Mouse (Mus musculus): ENCODE results near the gene Mamdc2. TPM values are rescaled to one million over a fixed set of nuclear protein-coding genes. Genes with fewer than 3 reads are reported as not detected.

The Mamdc2 gene
- polyA plus RNA-seq, 1 experiment from 2014 or later = 2.6 TPM

- H3K36me3 ChIP-seq (ENCODE audit: control insufficient read depth, insufficient read depth, low read length) = no peaks in the 10 kb centered on the region
- 50% methylated on average over 5 of the region's 5 CpGs for WGBS
- H3K4me2 ChIP-seq (ENCODE audit: low read length) = no peak overlapping the region
- H3K4me3 ChIP-seq (ENCODE audit: low read length) = no peak overlapping the region
- H3K9me3 ChIP-seq (ENCODE audit: control insufficient read depth, low read length) = no peaks in the 10 kb centered on the region
- no peak overlapping the region for H3K27ac ChIP-seq (ENCODE audit: low read depth, low read length)
- 0 out of 2 replicates have a peak, but pooled peaks cover 2% of the 10 kb centered on the region for H3K27me3 ChIP-seq (replicated peaks; ENCODE audit: control insufficient read depth, insufficient read depth, low read length)
- H3K9ac ChIP-seq (ENCODE audit: low read depth, low read length) = no peak overlapping the region
- ATAC-seq = peak; percentile 72
- no peaks in the 10 kb centered on the region for H3K4me1 ChIP-seq (ENCODE audit: control insufficient read depth, insufficient read depth, low read depth, low read length)
Measured at GRCm38 (mm10) chr19:23400485-23400884, 47.8 kb downstream of the Mamdc2 start.

GRCm38 (mm10) chr19:23395956-23396355 lies 52.3 kb downstream of the Mamdc2 start:
- no peak overlapping the region for H3K9ac ChIP-seq (ENCODE audit: low read depth, low read length)
- no peaks in the 10 kb centered on the region for H3K36me3 ChIP-seq (ENCODE audit: control insufficient read depth, insufficient read depth, low read length)
- H3K27ac ChIP-seq (ENCODE audit: low read depth, low read length) = no peak overlapping the region
- 58% methylated on average over 2 of the region's 2 CpGs for WGBS
- H3K4me2 ChIP-seq (ENCODE audit: low read length) = no peak overlapping the region
- H3K9me3 ChIP-seq (ENCODE audit: control insufficient read depth, low read length) = no peaks in the 10 kb centered on the region
- no peaks in the 10 kb centered on the region for H3K4me1 ChIP-seq (ENCODE audit: control insufficient read depth, insufficient read depth, low read depth, low read length)
- H3K4me3 ChIP-seq (ENCODE audit: low read length) = no peak overlapping the region
- ATAC-seq = no peak
- 0 out of 2 replicates have a peak, but pooled peaks cover 2% of the 10 kb centered on the region for H3K27me3 ChIP-seq (replicated peaks; ENCODE audit: control insufficient read depth, insufficient read depth, low read length)

- WGBS = 74% methylated on average over 1 of the region's 1 CpGs
- Histone ChIP-seq H3K4me1 (ENCODE audit: control insufficient read depth, insufficient read depth, low read depth, low read length) (no peaks in the 10 kb centered on the region), H3K36me3 (ENCODE audit: control insufficient read depth, insufficient read depth, low read length) (no peaks in the 10 kb centered on the region), H3K9ac (ENCODE audit: low read depth, low read length) (no peak overlapping the region), H3K27ac (ENCODE audit: low read depth, low read length) (no peak overlapping the region), H3K9me3 (ENCODE audit: control insufficient read depth, low read length) (no peaks in the 10 kb centered on the region), H3K4me3 (ENCODE audit: low read length) (no peak overlapping the region), H3K27me3 (replicated peaks; ENCODE audit: control insufficient read depth, insufficient read depth, low read length) (no peaks in the 10 kb centered on the region), H3K4me2 (ENCODE audit: low read length) (no peak overlapping the region)
- no peak for ATAC-seq
Measured at GRCm38 (mm10) chr19:23394597-23394996, 53.6 kb downstream of the Mamdc2 start.

GRCm38 (mm10) chr19:23388862-23389272 lies 59.4 kb downstream of the Mamdc2 start:
- Histone ChIP-seq H3K36me3 (ENCODE audit: control insufficient read depth, insufficient read depth, low read length) (no peaks in the 10 kb centered on the region), H3K9me3 (ENCODE audit: control insufficient read depth, low read length) (no peaks in the 10 kb centered on the region), H3K4me1 (ENCODE audit: control insufficient read depth, insufficient read depth, low read depth, low read length) (peaks cover 3% of the 10 kb centered on the region), H3K27me3 (replicated peaks; ENCODE audit: control insufficient read depth, insufficient read depth, low read length) (no peaks in the 10 kb centered on the region), H3K4me2 (ENCODE audit: low read length) (no peak overlapping the region), H3K27ac (ENCODE audit: low read depth, low read length) (no peak overlapping the region), H3K4me3 (ENCODE audit: low read length) (no peak overlapping the region), H3K9ac (ENCODE audit: low read depth, low read length) (no peak overlapping the region)
- ATAC-seq = peak; percentile 75
- 21% methylated on average over 4 of the region's 4 CpGs for WGBS

GRCm38 (mm10) chr19:23388083-23388861 lies 60.0 kb downstream of the Mamdc2 start:
- Histone ChIP-seq H3K27ac (ENCODE audit: low read depth, low read length) (no peak overlapping the region), H3K36me3 (ENCODE audit: control insufficient read depth, insufficient read depth, low read length) (no peaks in the 10 kb centered on the region)
- no peak for ATAC-seq

GRCm38 (mm10) chr19:23382396-23382795 lies 65.8 kb downstream of the Mamdc2 start:
- no peak overlapping the region for H3K4me2 ChIP-seq (ENCODE audit: low read length)
- H3K36me3 ChIP-seq (ENCODE audit: control insufficient read depth, insufficient read depth, low read length) = no peaks in the 10 kb centered on the region
- H3K9ac ChIP-seq (ENCODE audit: low read depth, low read length) = no peak overlapping the region
- no peaks in the 10 kb centered on the region for H3K4me1 ChIP-seq (ENCODE audit: control insufficient read depth, insufficient read depth, low read depth, low read length)
- no peak overlapping the region for H3K27ac ChIP-seq (ENCODE audit: low read depth, low read length)
- no peak overlapping the region for H3K4me3 ChIP-seq (ENCODE audit: low read length)
- no peaks in the 10 kb centered on the region for H3K27me3 ChIP-seq (replicated peaks; ENCODE audit: control insufficient read depth, insufficient read depth, low read length)
- no peaks in the 10 kb centered on the region for H3K9me3 ChIP-seq (ENCODE audit: control insufficient read depth, low read length)
- ATAC-seq = no peak
- 88% methylated on average over 2 of the region's 2 CpGs for WGBS

More at GRCm38 (mm10) chr19:23388083-23388861, 60.0 kb downstream of the Mamdc2 start:
- no peak overlapping the region for H3K9ac ChIP-seq (ENCODE audit: low read depth, low read length)
- 46% methylated on average over 7 of the region's 7 CpGs for WGBS
- peaks cover 3% of the 10 kb centered on the region for H3K4me1 ChIP-seq (ENCODE audit: control insufficient read depth, insufficient read depth, low read depth, low read length)
- H3K4me2 ChIP-seq (ENCODE audit: low read length) = no peak overlapping the region
- no peaks in the 10 kb centered on the region for H3K27me3 ChIP-seq (replicated peaks; ENCODE audit: control insufficient read depth, insufficient read depth, low read length)
- H3K4me3 ChIP-seq (ENCODE audit: low read length) = no peak overlapping the region
- H3K9me3 ChIP-seq (ENCODE audit: control insufficient read depth, low read length) = no peaks in the 10 kb centered on the region

- 91% methylated on average over 4 of the region's 4 CpGs for WGBS
- Histone ChIP-seq H3K9ac (ENCODE audit: low read depth, low read length) (no peak overlapping the region), H3K4me2 (ENCODE audit: low read length) (no peak overlapping the region), H3K36me3 (ENCODE audit: control insufficient read depth, insufficient read depth, low read length) (no peaks in the 10 kb centered on the region), H3K4me1 (ENCODE audit: control insufficient read depth, insufficient read depth, low read depth, low read length) (no peaks in the 10 kb centered on the region), H3K27ac (ENCODE audit: low read depth, low read length) (no peak overlapping the region), H3K4me3 (ENCODE audit: low read length) (no peak overlapping the region), H3K9me3 (ENCODE audit: control insufficient read depth, low read length) (no peaks in the 10 kb centered on the region), H3K27me3 (replicated peaks; ENCODE audit: control insufficient read depth, insufficient read depth, low read length) (no peaks in the 10 kb centered on the region)
- no peak for ATAC-seq
Measured at GRCm38 (mm10) chr19:23380968-23381367, 67.3 kb downstream of the Mamdc2 start.

GRCm38 (mm10) chr19:23379752-23380504 lies 68.3 kb downstream of the Mamdc2 start:
- Histone ChIP-seq H3K36me3 (ENCODE audit: control insufficient read depth, insufficient read depth, low read length) (no peaks in the 10 kb centered on the region), H3K4me3 (ENCODE audit: low read length) (no peak overlapping the region), H3K9me3 (ENCODE audit: control insufficient read depth, low read length) (no peaks in the 10 kb centered on the region), H3K9ac (ENCODE audit: low read depth, low read length) (no peak overlapping the region), H3K27me3 (replicated peaks; ENCODE audit: control insufficient read depth, insufficient read depth, low read length) (no peaks in the 10 kb centered on the region), H3K4me1 (ENCODE audit: control insufficient read depth, insufficient read depth, low read depth, low read length) (no peaks in the 10 kb centered on the region), H3K4me2 (ENCODE audit: low read length) (no peak overlapping the region), H3K27ac (ENCODE audit: low read depth, low read length) (no peak overlapping the region)
- no peak for ATAC-seq
- WGBS = 85% methylated on average over 8 of the region's 8 CpGs

- no peaks in the 10 kb centered on the region for H3K9me3 ChIP-seq (ENCODE audit: control insufficient read depth, low read length)
- H3K27ac ChIP-seq (ENCODE audit: low read depth, low read length) = no peak overlapping the region
- WGBS = 54% methylated on average over 11 of the region's 11 CpGs
- no peaks in the 10 kb centered on the region for H3K27me3 ChIP-seq (replicated peaks; ENCODE audit: control insufficient read depth, insufficient read depth, low read length)
- no peak overlapping the region for H3K4me3 ChIP-seq (ENCODE audit: low read length)
- no peaks in the 10 kb centered on the region for H3K4me1 ChIP-seq (ENCODE audit: control insufficient read depth, insufficient read depth, low read depth, low read length)
- no peak for ATAC-seq
- no peaks in the 10 kb centered on the region for H3K36me3 ChIP-seq (ENCODE audit: control insufficient read depth, insufficient read depth, low read length)
- no peak overlapping the region for H3K4me2 ChIP-seq (ENCODE audit: low read length)
- H3K9ac ChIP-seq (ENCODE audit: low read depth, low read length) = no peak overlapping the region
Measured at GRCm38 (mm10) chr19:23376536-23377201, 71.6 kb downstream of the Mamdc2 start.

All from hindbrain, embryonic 16.5 days (tissue).